Mouse (Mus musculus): Measurements from ENCODE around the gene Vmn2r96. TPM values are rescaled to one million over a fixed set of nuclear protein-coding genes. Genes with fewer than 3 reads are reported as not detected.
"Not testable (repeated sequence)": the region's sequence is repeated elsewhere in the genome, so short reads cannot be mapped to it uniquely, and the experiment has no call there.

The Vmn2r96 gene
- not detected in 2 replicates for polyA plus RNA-seq (2015; fragmentation: Nextera tagmentation; extraction: Ambion mirVana)

GRCm38 (mm10) chr17:18572851-18573250 is at the start of gene Vmn2r96:
Gene Vmn2r96, plus strand, starts transcription at chr17:18573151.
- not testable (repeated sequence) for H3K4me1 ChIP-seq (ENCODE audit: control insufficient read depth, insufficient read depth, low read depth, low read length); H3K4me2 ChIP-seq (ENCODE audit: low read length); H3K27ac ChIP-seq (ENCODE audit: low read depth, low read length); H3K36me3 ChIP-seq (ENCODE audit: control insufficient read depth, insufficient read depth, low read length); H3K4me3 ChIP-seq (ENCODE audit: low read length); H3K9ac ChIP-seq (ENCODE audit: low read depth, low read length); H3K27me3 ChIP-seq (replicated peaks; ENCODE audit: control insufficient read depth, insufficient read depth, low read length); ATAC-seq; H3K9me3 ChIP-seq (ENCODE audit: control insufficient read depth, low read length)
- 80% methylated on average over 1 of the region's 1 CpGs for WGBS

DNA sequence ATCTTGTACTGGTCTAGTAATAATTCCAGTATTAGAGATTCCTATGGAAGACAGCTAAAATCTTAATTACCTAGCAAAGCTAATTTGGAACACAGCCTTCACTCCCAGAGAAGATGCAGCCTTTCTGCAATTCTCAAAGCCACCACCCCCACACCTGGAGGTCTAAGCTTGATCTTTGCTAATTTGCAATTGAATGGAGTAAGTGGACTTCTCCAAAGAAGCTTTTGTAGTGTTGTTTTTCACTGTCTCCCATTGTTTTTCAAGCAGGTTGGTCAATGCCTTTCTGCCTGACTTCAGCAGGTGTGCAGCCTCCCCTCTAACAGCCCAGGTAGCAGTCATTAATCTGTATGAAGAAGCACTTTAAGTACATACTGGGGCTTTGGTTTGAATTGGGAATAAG is 49.6 kb upstream of the Vmn2r96 start:
- Histone ChIP-seq H3K4me1 (ENCODE audit: control insufficient read depth, insufficient read depth, low read depth, low read length) (no peaks in the 10 kb centered on the region), H3K27ac (ENCODE audit: low read depth, low read length) (no peak overlapping the region), H3K4me2 (ENCODE audit: low read length) (no peak overlapping the region), H3K9ac (ENCODE audit: low read depth, low read length) (no peak overlapping the region), H3K4me3 (ENCODE audit: low read length) (no peak overlapping the region), H3K36me3 (ENCODE audit: control insufficient read depth, insufficient read depth, low read length) (no peaks in the 10 kb centered on the region), H3K9me3 (ENCODE audit: control insufficient read depth, low read length) (peaks cover 23% of the 10 kb centered on the region), H3K27me3 (replicated peaks; ENCODE audit: control insufficient read depth, insufficient read depth, low read length) (no peaks in the 10 kb centered on the region)
- ATAC-seq: no peak

DNA sequence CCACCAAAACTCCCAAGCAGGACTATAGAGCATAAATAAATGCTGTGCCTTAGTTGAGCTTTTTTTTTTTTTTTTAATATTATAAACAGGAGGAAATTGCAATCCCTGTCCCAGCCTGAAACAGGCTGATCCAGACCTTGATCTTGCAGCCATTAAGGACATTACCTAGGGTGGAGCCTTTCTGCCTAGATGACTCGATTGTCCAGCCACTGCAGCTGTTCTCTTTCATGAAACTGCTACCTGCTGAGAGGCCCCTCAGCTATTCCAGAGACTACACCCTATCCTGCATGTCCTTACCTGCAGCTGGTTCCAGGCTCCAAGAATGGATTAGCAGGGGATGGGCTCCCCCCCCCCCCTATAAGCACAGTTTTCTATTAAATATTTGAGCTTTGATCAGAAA is 49.0 kb upstream of the Vmn2r96 start:
- Histone ChIP-seq H3K4me3 (ENCODE audit: low read length) (no peak overlapping the region), H3K4me1 (ENCODE audit: control insufficient read depth, insufficient read depth, low read depth, low read length) (no peaks in the 10 kb centered on the region), H3K4me2 (ENCODE audit: low read length) (no peak overlapping the region), H3K27ac (ENCODE audit: low read depth, low read length) (no peak overlapping the region), H3K9ac (ENCODE audit: low read depth, low read length) (no peak overlapping the region), H3K36me3 (ENCODE audit: control insufficient read depth, insufficient read depth, low read length) (no peaks in the 10 kb centered on the region), H3K27me3 (replicated peaks; ENCODE audit: control insufficient read depth, insufficient read depth, low read length) (no peaks in the 10 kb centered on the region), H3K9me3 (ENCODE audit: control insufficient read depth, low read length) (peaks cover 20% of the 10 kb centered on the region)
- 76% methylated on average over 1 of the region's 1 CpGs for WGBS
- ATAC-seq: no peak

DNA sequence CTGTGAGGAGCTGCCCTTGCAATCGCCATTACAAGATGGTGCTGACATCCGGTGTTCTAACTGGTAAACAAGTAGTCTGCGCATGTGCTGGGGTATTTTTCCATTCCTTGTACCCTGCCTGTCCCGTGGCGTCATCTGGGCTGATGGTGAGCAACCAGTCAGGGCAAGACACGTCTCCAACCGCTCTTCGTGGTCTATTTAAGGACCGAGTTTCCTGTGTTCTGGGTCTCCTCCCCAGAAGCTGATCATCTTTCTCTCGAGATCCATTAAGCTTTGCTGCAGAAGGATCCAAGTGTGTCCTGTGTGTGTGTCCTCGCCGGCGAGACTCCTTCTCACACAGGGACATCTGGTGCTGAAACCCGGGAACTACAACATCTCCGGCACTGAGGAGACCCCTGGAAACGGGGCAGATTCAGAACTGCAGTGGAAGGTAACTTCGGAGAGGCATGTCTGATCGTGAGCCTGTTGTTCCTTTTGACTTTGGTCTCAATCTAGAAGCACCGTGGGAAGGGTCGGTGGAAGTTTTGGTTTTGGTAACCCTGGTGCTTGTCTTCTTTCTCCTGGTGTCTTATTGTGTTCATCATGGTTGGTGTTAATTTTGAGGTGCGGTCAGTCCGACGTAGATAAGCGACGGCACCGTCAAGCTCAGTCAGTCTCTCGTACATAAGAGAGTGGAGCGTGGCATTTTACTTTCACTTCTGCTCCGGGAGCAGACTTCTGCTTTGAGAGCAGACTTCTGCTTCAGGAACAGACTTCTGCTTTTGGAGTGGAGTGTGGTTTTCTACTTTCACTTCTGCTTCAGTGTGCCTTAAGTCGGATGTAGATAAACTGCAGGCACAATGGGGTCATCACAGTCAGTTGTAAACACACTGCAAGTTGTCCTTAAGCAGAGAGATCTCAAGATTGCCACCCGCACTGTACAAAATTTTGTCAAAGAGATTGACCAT is 14.5 kb upstream of the Vmn2r96 start:
- not testable (repeated sequence) for ATAC-seq

DNA sequence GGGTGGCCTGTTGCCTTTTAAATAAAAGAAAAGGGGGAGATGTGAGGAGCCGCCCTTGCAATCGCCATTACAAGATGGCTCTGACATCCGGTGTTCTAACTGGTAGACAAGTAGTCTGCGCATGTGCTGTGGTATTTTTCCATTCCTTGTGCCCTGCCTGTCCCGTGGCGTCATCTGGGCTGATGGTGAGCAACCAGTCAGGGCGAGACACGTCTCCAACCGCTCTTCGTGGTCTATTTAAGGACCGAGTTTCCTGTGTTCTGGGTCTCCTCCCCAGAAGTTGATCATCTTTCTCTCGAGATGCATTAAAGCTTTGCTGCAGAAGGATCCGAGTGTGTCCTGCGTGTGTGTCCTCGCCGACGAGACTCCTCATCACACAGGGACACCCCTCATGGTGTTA is 6.8 kb upstream of the Vmn2r96 start:
- H3K4me1 ChIP-seq (ENCODE audit: control insufficient read depth, insufficient read depth, low read depth, low read length); H3K36me3 ChIP-seq (ENCODE audit: control insufficient read depth, insufficient read depth, low read length); H3K9ac ChIP-seq (ENCODE audit: low read depth, low read length); H3K27me3 ChIP-seq (replicated peaks; ENCODE audit: control insufficient read depth, insufficient read depth, low read length); H3K4me3 ChIP-seq (ENCODE audit: low read length); ATAC-seq; H3K4me2 ChIP-seq (ENCODE audit: low read length); H3K27ac ChIP-seq (ENCODE audit: low read depth, low read length): not testable (repeated sequence)
- peaks cover 23% of the 10 kb centered on the region for H3K9me3 ChIP-seq (ENCODE audit: control insufficient read depth, low read length)
- 89% methylated on average over 17 of the region's 17 CpGs for WGBS

More for the DNA sequence above, 14.5 kb upstream of the Vmn2r96 start:
- H3K9me3 ChIP-seq (ENCODE audit: control insufficient read depth, low read length): peaks cover 29% of the 10 kb centered on the region
- not testable (repeated sequence) for H3K4me2 ChIP-seq (ENCODE audit: low read length); H3K36me3 ChIP-seq (ENCODE audit: control insufficient read depth, insufficient read depth, low read length); H3K27me3 ChIP-seq (replicated peaks; ENCODE audit: control insufficient read depth, insufficient read depth, low read length); H3K27ac ChIP-seq (ENCODE audit: low read depth, low read length); H3K4me3 ChIP-seq (ENCODE audit: low read length); H3K4me1 ChIP-seq (ENCODE audit: control insufficient read depth, insufficient read depth, low read depth, low read length); H3K9ac ChIP-seq (ENCODE audit: low read depth, low read length)
- WGBS: 89% methylated on average over 28 of the region's 31 CpGs

GRCm38 (mm10) chr17:18615151-18615550 is 42.2 kb downstream of the Vmn2r96 start:
- not testable (repeated sequence) for ATAC-seq; H3K27me3 ChIP-seq (replicated peaks; ENCODE audit: control insufficient read depth, insufficient read depth, low read length)
- 93% methylated on average over 6 of the region's 6 CpGs for WGBS

DNA sequence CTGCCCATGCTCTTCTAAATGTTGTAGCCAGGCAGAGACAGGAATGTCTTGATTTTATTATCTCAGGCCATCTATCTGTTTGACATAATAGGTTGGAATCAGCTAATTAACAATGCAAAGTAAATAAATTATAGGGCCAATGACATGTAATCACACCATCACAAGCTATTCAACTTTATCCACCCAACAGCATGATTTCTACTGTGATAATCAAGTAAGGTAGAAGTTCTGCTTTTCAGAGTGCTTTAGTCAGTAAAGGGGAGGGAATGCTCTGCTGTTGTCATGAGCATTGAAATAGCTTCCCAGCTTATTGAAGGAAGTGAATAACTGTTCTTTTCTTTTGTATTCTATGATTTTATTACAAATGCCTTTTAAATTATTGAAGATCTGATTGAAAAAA is 53.6 kb downstream of the Vmn2r96 start:
- Histone ChIP-seq H3K9me3 (ENCODE audit: control insufficient read depth, low read length) (peaks cover 8% of the 10 kb centered on the region), H3K36me3 (ENCODE audit: control insufficient read depth, insufficient read depth, low read length) (no peaks in the 10 kb centered on the region), H3K4me2 (ENCODE audit: low read length) (no peak overlapping the region), H3K9ac (ENCODE audit: low read depth, low read length) (no peak overlapping the region), H3K4me1 (ENCODE audit: control insufficient read depth, insufficient read depth, low read depth, low read length) (no peaks in the 10 kb centered on the region), H3K27ac (ENCODE audit: low read depth, low read length) (no peak overlapping the region), H3K4me3 (ENCODE audit: low read length) (no peak overlapping the region), H3K27me3 (replicated peaks; ENCODE audit: control insufficient read depth, insufficient read depth, low read length) (no peaks in the 10 kb centered on the region)
- ATAC-seq: no peak

More at GRCm38 (mm10) chr17:18615151-18615550, 42.2 kb downstream of the Vmn2r96 start:
- not testable (repeated sequence) for H3K9ac ChIP-seq (ENCODE audit: low read depth, low read length); H3K4me2 ChIP-seq (ENCODE audit: low read length); H3K4me1 ChIP-seq (ENCODE audit: control insufficient read depth, insufficient read depth, low read depth, low read length); H3K36me3 ChIP-seq (ENCODE audit: control insufficient read depth, insufficient read depth, low read length); H3K27ac ChIP-seq (ENCODE audit: low read depth, low read length); H3K4me3 ChIP-seq (ENCODE audit: low read length)
- H3K9me3 ChIP-seq (ENCODE audit: control insufficient read depth, low read length): peaks cover 39% of the 10 kb centered on the region

Other genes with a start within 250 kb of the Vmn2r96 start
- 0.01 TPM in 1 of 2 replicates, not detected in the other for gene Vmn2r95, start 149.1 kb upstream of the Vmn2r96 start, polyA plus RNA-seq (2015; fragmentation: Nextera tagmentation; extraction: Ambion mirVana)

Measured in hindbrain, embryonic 16.5 days (tissue).